Mouse (Mus musculus) layer of hippocampus, postnatal 25 days (tissue): ENCODE results near the gene Cpne5. TPM values are rescaled to one million over a fixed set of nuclear protein-coding genes. Genes with fewer than 3 reads are reported as not detected.
A peak's percentile ranks its signal among the peaks of the same experiment; 100 is the strongest.

Source experiments
- DNase-seq, 2 experiments: peaks; one replicate each; pipeline ENCODE4 v3.0.0; 2022; ENCODE audit warnings: mixed read lengths in 2 of 2, low spot score in 1 of 2; ENCODE audit errors: extremely low spot score in 1 of 2
- total RNA-seq, 2 experiments: library from RNA; stranded (reverse); gene quantifications; 2 replicates each; pipeline ENCODE4 v1.2.3; 2021

The Cpne5 gene
- total RNA-seq, 2 experiments from 2014 or later: 37.7 to 41.8 TPM

- DNase-seq: no peak
These were observed 65.9 kb downstream of the Cpne5 start for GRCm38 (mm10) chr17:29172062-29172461.

- peak; percentile 71 to 88 for DNase-seq
These were observed 66.8 kb downstream of the Cpne5 start for GRCm38 (mm10) chr17:29171001-29171772.

GRCm38 (mm10) chr17:29170431-29171000, 67.5 kb downstream of the Cpne5 start:
- DNase-seq: no peak

GRCm38 (mm10) chr17:29168996-29169601, 68.9 kb downstream of the Cpne5 start:
- DNase-seq: no peak

- no peak for DNase-seq
These were observed 69.5 kb downstream of the Cpne5 start for GRCm38 (mm10) chr17:29168438-29168837.

- no peak for DNase-seq
These were observed 70.6 kb downstream of the Cpne5 start for GRCm38 (mm10) chr17:29167371-29167770.

GRCm38 (mm10) chr17:29165967-29166578, 71.9 kb downstream of the Cpne5 start:
- no peak for DNase-seq

- DNase-seq: no peak
These were observed 72.5 kb downstream of the Cpne5 start for GRCm38 (mm10) chr17:29165452-29165851.

GRCm38 (mm10) chr17:29164469-29165111, 73.4 kb downstream of the Cpne5 start:
- no peak for DNase-seq

GRCm38 (mm10) chr17:29162334-29162733, 75.6 kb downstream of the Cpne5 start:
- no peak for DNase-seq

- no peak for DNase-seq
These were observed 78.1 kb downstream of the Cpne5 start for GRCm38 (mm10) chr17:29159743-29160455.

- no peak for DNase-seq
These were observed 78.6 kb downstream of the Cpne5 start for GRCm38 (mm10) chr17:29159320-29159719.

GRCm38 (mm10) chr17:29158899-29159298, 79.1 kb downstream of the Cpne5 start:
- DNase-seq: no peak

- DNase-seq: no peak
These were observed 81.1 kb downstream of the Cpne5 start for GRCm38 (mm10) chr17:29156866-29157265.

- DNase-seq: no peak
These were observed 81.6 kb downstream of the Cpne5 start for GRCm38 (mm10) chr17:29156396-29156795.

GRCm38 (mm10) chr17:29155355-29156135, 82.4 kb downstream of the Cpne5 start:
- DNase-seq: no peak

- no peak for DNase-seq
These were observed 83.7 kb downstream of the Cpne5 start for GRCm38 (mm10) chr17:29154247-29154646.

GRCm38 (mm10) chr17:29152547-29152946, 85.4 kb downstream of the Cpne5 start:
- DNase-seq: no peak

GRCm38 (mm10) chr17:29149766-29150165, 88.2 kb downstream of the Cpne5 start:
- DNase-seq: no peak
